Mouse (Mus musculus): Measurements from ENCODE around the gene Ptprj. TPM values are rescaled to one million over a fixed set of nuclear protein-coding genes. Genes with fewer than 3 reads are reported as not detected.

The Ptprj gene
- polyA plus RNA-seq, 1 experiment from 2014 or later, result 5.4 TPM

GRCm38 (mm10) chr2:90558361-90558760 is 22.1 kb downstream of the Ptprj start:
- 89% methylated on average over 11 of the region's 11 CpGs for WGBS
- H3K27me3 ChIP-seq (ENCODE audit: control insufficient read depth, insufficient read depth, low read depth, low read length), result no peaks in the 10 kb centered on the region

GRCm38 (mm10) chr2:90557913-90558312 is 22.5 kb downstream of the Ptprj start:
- Histone ChIP-seq H3K4me2 (ENCODE audit: low read length) (no peak overlapping the region), H3K4me3 (ENCODE audit: low read depth, low read length) (no peak overlapping the region), H3K36me3 (ENCODE audit: control insufficient read depth, insufficient read depth, low read length) (no peaks in the 10 kb centered on the region), H3K27me3 (ENCODE audit: control insufficient read depth, insufficient read depth, low read depth, low read length) (no peaks in the 10 kb centered on the region), H3K9ac (ENCODE audit: low read depth, low read length) (no peak overlapping the region), H3K9me3 (replicated peaks; ENCODE audit: control insufficient read depth, low read length, poor library complexity, severe bottlenecking) (0 out of 2 replicates have a peak, but pooled peaks cover 3% of the 10 kb centered on the region), H3K27ac (ENCODE audit: low read length) (no peak overlapping the region), H3K4me1 (ENCODE audit: control insufficient read depth, insufficient read depth, low read length) (peaks cover 11% of the 10 kb centered on the region; the same call in 1 of the 2 replicates)
- ATAC-seq, result no peak
- WGBS, result 85% methylated on average over 3 of the region's 3 CpGs

More at GRCm38 (mm10) chr2:90558361-90558760, 22.1 kb downstream of the Ptprj start:
- Histone ChIP-seq H3K4me3 (ENCODE audit: low read depth, low read length) (no peak overlapping the region), H3K9me3 (replicated peaks; ENCODE audit: control insufficient read depth, low read length, poor library complexity, severe bottlenecking) (0 out of 2 replicates have a peak, but pooled peaks cover 2% of the 10 kb centered on the region), H3K4me1 (ENCODE audit: control insufficient read depth, insufficient read depth, low read length) (peaks cover 11% of the 10 kb centered on the region; the same call in 1 of the 2 replicates), H3K4me2 (ENCODE audit: low read length) (no peak overlapping the region), H3K9ac (ENCODE audit: low read depth, low read length) (no peak overlapping the region), H3K27ac (ENCODE audit: low read length) (no peak overlapping the region), H3K36me3 (ENCODE audit: control insufficient read depth, insufficient read depth, low read length) (no peaks in the 10 kb centered on the region)
- ATAC-seq, result no peak

- 0 out of 2 replicates have a peak, but pooled peaks cover 3% of the 10 kb centered on the region for H3K9me3 ChIP-seq (replicated peaks; ENCODE audit: control insufficient read depth, low read length, poor library complexity, severe bottlenecking)
- H3K9ac ChIP-seq (ENCODE audit: low read depth, low read length), result no peak overlapping the region
- no peak overlapping the region for H3K4me2 ChIP-seq (ENCODE audit: low read length)
- no peak overlapping the region for H3K4me3 ChIP-seq (ENCODE audit: low read depth, low read length)
- no peak for ATAC-seq
- 79% methylated on average over 5 of the region's 5 CpGs for WGBS
- no peak overlapping the region for H3K27ac ChIP-seq (ENCODE audit: low read length)
- peaks cover 8% of the 10 kb centered on the region; the same call in 1 of the 2 replicates for H3K4me1 ChIP-seq (ENCODE audit: control insufficient read depth, insufficient read depth, low read length)
- H3K36me3 ChIP-seq (ENCODE audit: control insufficient read depth, insufficient read depth, low read length), result no peaks in the 10 kb centered on the region
- no peaks in the 10 kb centered on the region for H3K27me3 ChIP-seq (ENCODE audit: control insufficient read depth, insufficient read depth, low read depth, low read length)
Observed at GRCm38 (mm10) chr2:90555744-90556143, 24.7 kb downstream of the Ptprj start.

- ATAC-seq, result no peak
- H3K36me3 ChIP-seq (ENCODE audit: control insufficient read depth, insufficient read depth, low read length), result no peaks in the 10 kb centered on the region
- WGBS, result 88% methylated on average over 4 of the region's 4 CpGs
- H3K4me3 ChIP-seq (ENCODE audit: low read depth, low read length), result no peak overlapping the region
- peaks cover 6% of the 10 kb centered on the region; the same call in 1 of the 2 replicates for H3K4me1 ChIP-seq (ENCODE audit: control insufficient read depth, insufficient read depth, low read length)
- H3K27me3 ChIP-seq (ENCODE audit: control insufficient read depth, insufficient read depth, low read depth, low read length), result no peaks in the 10 kb centered on the region
- H3K9ac ChIP-seq (ENCODE audit: low read depth, low read length), result no peak overlapping the region
- no peak overlapping the region for H3K27ac ChIP-seq (ENCODE audit: low read length)
- H3K9me3 ChIP-seq (replicated peaks; ENCODE audit: control insufficient read depth, low read length, poor library complexity, severe bottlenecking), result 0 out of 2 replicates have a peak, but pooled peaks cover 3% of the 10 kb centered on the region
- H3K4me2 ChIP-seq (ENCODE audit: low read length), result no peak overlapping the region
Observed at GRCm38 (mm10) chr2:90554806-90555205, 25.6 kb downstream of the Ptprj start.

GRCm38 (mm10) chr2:90553861-90554260 is 26.6 kb downstream of the Ptprj start:
- H3K9me3 ChIP-seq (replicated peaks; ENCODE audit: control insufficient read depth, low read length, poor library complexity, severe bottlenecking), result 0 out of 2 replicates have a peak, but pooled peaks cover 3% of the 10 kb centered on the region
- peaks cover 6% of the 10 kb centered on the region; the same call in 1 of the 2 replicates for H3K4me1 ChIP-seq (ENCODE audit: control insufficient read depth, insufficient read depth, low read length)
- WGBS, result 89% methylated on average over 4 of the region's 4 CpGs
- H3K4me2 ChIP-seq (ENCODE audit: low read length), result no peak overlapping the region
- H3K36me3 ChIP-seq (ENCODE audit: control insufficient read depth, insufficient read depth, low read length), result no peaks in the 10 kb centered on the region
- no peaks in the 10 kb centered on the region for H3K27me3 ChIP-seq (ENCODE audit: control insufficient read depth, insufficient read depth, low read depth, low read length)
- no peak overlapping the region for H3K9ac ChIP-seq (ENCODE audit: low read depth, low read length)
- no peak for ATAC-seq
- H3K27ac ChIP-seq (ENCODE audit: low read length), result no peak overlapping the region
- H3K4me3 ChIP-seq (ENCODE audit: low read depth, low read length), result no peak overlapping the region

- H3K9me3 ChIP-seq (replicated peaks; ENCODE audit: control insufficient read depth, low read length, poor library complexity, severe bottlenecking), result 0 out of 2 replicates have a peak, but pooled peaks cover 3% of the 10 kb centered on the region
- no peak overlapping the region for H3K9ac ChIP-seq (ENCODE audit: low read depth, low read length)
- H3K27me3 ChIP-seq (ENCODE audit: control insufficient read depth, insufficient read depth, low read depth, low read length), result no peaks in the 10 kb centered on the region
- ATAC-seq, result 0 out of 2 replicates have a peak, but pooled peaks have one; percentile 29
- no peak overlapping the region for H3K27ac ChIP-seq (ENCODE audit: low read length)
- WGBS, result 89% methylated on average over 6 of the region's 6 CpGs
- H3K4me3 ChIP-seq (ENCODE audit: low read depth, low read length), result no peak overlapping the region
- no peak overlapping the region for H3K4me2 ChIP-seq (ENCODE audit: low read length)
- no peaks in the 10 kb centered on the region for H3K36me3 ChIP-seq (ENCODE audit: control insufficient read depth, insufficient read depth, low read length)
- peaks cover 6% of the 10 kb centered on the region; the same call in 1 of the 2 replicates for H3K4me1 ChIP-seq (ENCODE audit: control insufficient read depth, insufficient read depth, low read length)
Observed at GRCm38 (mm10) chr2:90550656-90551055, 29.8 kb downstream of the Ptprj start.

GRCm38 (mm10) chr2:90548541-90548940 is 31.9 kb downstream of the Ptprj start:
- Histone ChIP-seq H3K4me1 (ENCODE audit: control insufficient read depth, insufficient read depth, low read length) (peaks cover 6% of the 10 kb centered on the region; the same call in 1 of the 2 replicates), H3K9ac (ENCODE audit: low read depth, low read length) (no peak overlapping the region), H3K9me3 (replicated peaks; ENCODE audit: control insufficient read depth, low read length, poor library complexity, severe bottlenecking) (0 out of 2 replicates have a peak, but pooled peaks cover 3% of the 10 kb centered on the region), H3K4me2 (ENCODE audit: low read length) (no peak overlapping the region), H3K36me3 (ENCODE audit: control insufficient read depth, insufficient read depth, low read length) (no peaks in the 10 kb centered on the region), H3K27me3 (ENCODE audit: control insufficient read depth, insufficient read depth, low read depth, low read length) (no peaks in the 10 kb centered on the region), H3K27ac (ENCODE audit: low read length) (no peak overlapping the region), H3K4me3 (ENCODE audit: low read depth, low read length) (no peak overlapping the region)
- ATAC-seq, result no peak
- WGBS, result 89% methylated on average over 5 of the region's 5 CpGs

- WGBS, result 84% methylated on average over 5 of the region's 5 CpGs
- no peak overlapping the region for H3K9ac ChIP-seq (ENCODE audit: low read depth, low read length)
- H3K27me3 ChIP-seq (ENCODE audit: control insufficient read depth, insufficient read depth, low read depth, low read length), result no peaks in the 10 kb centered on the region
- H3K4me2 ChIP-seq (ENCODE audit: low read length), result no peak overlapping the region
- no peaks in the 10 kb centered on the region for H3K9me3 ChIP-seq (replicated peaks; ENCODE audit: control insufficient read depth, low read length, poor library complexity, severe bottlenecking)
- H3K4me1 ChIP-seq (ENCODE audit: control insufficient read depth, insufficient read depth, low read length), result peaks cover 6% of the 10 kb centered on the region; the same call in 1 of the 2 replicates
- no peak overlapping the region for H3K4me3 ChIP-seq (ENCODE audit: low read depth, low read length)
- no peaks in the 10 kb centered on the region for H3K36me3 ChIP-seq (ENCODE audit: control insufficient read depth, insufficient read depth, low read length)
- no peak for ATAC-seq
- H3K27ac ChIP-seq (ENCODE audit: low read length), result no peak overlapping the region
Observed at GRCm38 (mm10) chr2:90547144-90547609, 33.3 kb downstream of the Ptprj start.

- WGBS, result 40% methylated on average over 5 of the region's 5 CpGs
- no peak; the same call in 1 of the 2 replicates for ATAC-seq
- Histone ChIP-seq H3K9ac (ENCODE audit: low read depth, low read length) (no peak overlapping the region), H3K4me2 (ENCODE audit: low read length) (no peak overlapping the region), H3K4me3 (ENCODE audit: low read depth, low read length) (no peak overlapping the region), H3K27ac (ENCODE audit: low read length) (no peak overlapping the region), H3K36me3 (ENCODE audit: control insufficient read depth, insufficient read depth, low read length) (no peaks in the 10 kb centered on the region), H3K9me3 (replicated peaks; ENCODE audit: control insufficient read depth, low read length, poor library complexity, severe bottlenecking) (no peaks in the 10 kb centered on the region), H3K27me3 (ENCODE audit: control insufficient read depth, insufficient read depth, low read depth, low read length) (no peaks in the 10 kb centered on the region), H3K4me1 (ENCODE audit: control insufficient read depth, insufficient read depth, low read length) (peaks cover 2% of the 10 kb centered on the region; the same call in 1 of the 2 replicates)
Observed at GRCm38 (mm10) chr2:90545261-90545660, 35.2 kb downstream of the Ptprj start.

Data from midbrain, embryonic 16.5 days (tissue).